Mouse (Mus musculus): Measurements from ENCODE around the gene Mefv. TPM values are rescaled to one million over a fixed set of nuclear protein-coding genes. Genes with fewer than 3 reads are reported as not detected.

Gene Mefv
- polyA plus RNA-seq (2012; ENCODE audit: low replicate concordance) = 3.0 and 4.8 TPM in 2 replicates

DNA sequence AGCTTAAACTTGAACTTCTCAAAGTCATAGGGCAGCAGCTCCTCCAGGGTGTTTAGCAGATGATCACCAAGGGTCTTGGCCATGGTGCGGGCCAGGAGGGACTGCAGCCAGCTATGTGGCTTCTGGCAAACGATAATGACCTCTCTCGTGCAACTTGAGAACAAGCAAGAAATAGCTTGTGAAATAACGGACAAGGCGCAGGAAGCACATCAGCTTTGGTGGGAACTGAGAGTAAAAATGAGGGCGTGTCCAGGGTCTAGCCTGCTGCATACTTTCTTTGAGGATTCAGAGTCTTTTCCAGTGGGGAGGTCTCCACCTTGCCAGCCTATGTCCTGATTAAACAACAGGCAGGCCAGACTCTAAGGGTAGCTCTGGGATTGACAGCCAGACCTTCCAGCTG lies at the start of gene Mefv:
Gene Mefv, minus strand, starts transcription at position 118 of the 400 bp plus-strand sequence.

DNA sequence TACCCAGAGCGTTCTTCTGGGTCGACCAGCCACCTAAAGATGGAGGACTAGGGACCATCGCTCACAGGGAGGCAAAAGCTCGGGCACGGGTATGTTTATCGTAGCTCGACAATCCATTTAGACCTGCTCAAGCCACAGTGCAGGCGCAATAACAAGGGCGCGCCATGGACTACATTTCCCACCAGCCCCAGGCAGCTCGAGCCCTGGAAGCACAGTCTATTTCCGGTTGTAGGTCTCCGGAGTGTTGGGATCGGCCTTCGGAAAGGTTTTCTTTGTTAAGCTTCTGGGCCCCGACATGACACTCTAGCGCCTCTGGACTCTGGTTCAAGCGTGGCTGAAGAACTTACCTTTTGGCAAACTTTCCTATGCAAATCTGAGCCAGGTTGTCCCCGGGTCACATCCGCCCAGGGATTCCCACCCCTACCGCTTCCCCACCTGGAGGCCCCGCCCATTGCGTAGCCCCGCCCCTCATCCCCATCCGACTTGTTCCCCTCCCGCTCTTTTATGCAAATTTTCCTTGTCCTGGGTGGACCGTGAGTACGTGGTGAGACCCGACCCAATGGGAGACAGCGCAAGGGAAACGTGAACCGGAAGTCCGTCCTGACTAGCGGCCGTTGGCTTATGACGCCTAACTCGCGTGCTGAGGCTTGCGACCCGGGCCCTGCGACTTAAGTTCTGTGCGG lies 25.7 kb upstream of the Mefv start, which contains the start of gene Zfp263:
Gene Zfp263, plus strand, starts transcription at position 591 of the 683 bp plus-strand sequence.

Other genes with a start within 250 kb of the Mefv start
- not detected in 2 replicates for gene Olfr161, start 127.1 kb downstream of the Mefv start, polyA plus RNA-seq (2012; ENCODE audit: low replicate concordance)
- gene Zfp263, start 26.0 kb upstream of the Mefv start, polyA plus RNA-seq (2012; ENCODE audit: low replicate concordance) = 25.4 and 51.8 TPM in 2 replicates
- 0.15 TPM in 1 of 2 replicates, not detected in the other for gene Olfr15, start 112.8 kb upstream of the Mefv start, polyA plus RNA-seq (2012; ENCODE audit: low replicate concordance)
- 0.21 and 0.22 TPM in 2 replicates for gene Zfp174, start 129.2 kb upstream of the Mefv start, polyA plus RNA-seq (2012; ENCODE audit: low replicate concordance)
- gene Naa60, start 154.3 kb upstream of the Mefv start, polyA plus RNA-seq (2012; ENCODE audit: low replicate concordance) = 53.2 and 61.9 TPM in 2 replicates
- 6.7 and 8.3 TPM in 2 replicates for gene Zfp597, start 166.5 kb upstream of the Mefv start, polyA plus RNA-seq (2012; ENCODE audit: low replicate concordance)
- gene Gm20695, start 166.6 kb upstream of the Mefv start, polyA plus RNA-seq (2012; ENCODE audit: low replicate concordance) = not detected in 2 replicates
- gene 1700037C18Rik, start 190.6 kb upstream of the Mefv start, polyA plus RNA-seq (2012; ENCODE audit: low replicate concordance) = 16.6 and 29.0 TPM in 2 replicates
- gene Cluap1, start 190.7 kb upstream of the Mefv start, polyA plus RNA-seq (2012; ENCODE audit: low replicate concordance) = 18.8 and 31.8 TPM in 2 replicates